Mouse (Mus musculus): ENCODE results near the gene Fgd4. TPM values are rescaled to one million over a fixed set of nuclear protein-coding genes. Genes with fewer than 3 reads are reported as not detected.
"Not testable (repeated sequence)": the region's sequence is repeated elsewhere in the genome, so short reads cannot be mapped to it uniquely, and the experiment has no call there.

Fgd4 gene
- total and polyA plus RNA-seq, 2 experiments from 2014 or later = 11.7 to 38.1 TPM

- DNase-seq (ENCODE audit: low spot score) (no peak), ATAC-seq (ENCODE audit: low FRiP score) (no peak)
- H3K36me3 ChIP-seq (ENCODE audit: insufficient read depth, low read length) = peaks cover 10% of the 10 kb centered on the region; the same call in 1 of the 2 replicates
- no peaks in the 10 kb centered on the region for H3K4me1 ChIP-seq (ENCODE audit: insufficient read depth, low read length)
- no peak for TF ChIP-seq CTCF (IDR thresholded peaks at IDR 0.05)
- no peak overlapping the region for H3K9ac ChIP-seq (replicated peaks; ENCODE audit: low read length, poor library complexity, severe bottlenecking)
- H3K27me3 ChIP-seq (ENCODE audit: insufficient read depth, low read length) = no peaks in the 10 kb centered on the region
- no peak overlapping the region for H3K4me2 ChIP-seq (ENCODE audit: low read depth, low read length, poor library complexity, severe bottlenecking)
- 87% methylated on average over 4 of the region's 4 CpGs for WGBS
- no peak overlapping the region for H3K27ac ChIP-seq (ENCODE audit: low read depth, low read length)
- H3K4me3 ChIP-seq (ENCODE audit: low read depth, low read length) = no peak overlapping the region
- H3K9me3 ChIP-seq (ENCODE audit: low read length) = no peaks in the 10 kb centered on the region
These were observed 115.7 kb downstream of the Fgd4 start for GRCm38 (mm10) chr16:16484601-16485000.

- not testable (repeated sequence) for H3K4me1 ChIP-seq (ENCODE audit: insufficient read depth, low read length); DNase-seq (ENCODE audit: low spot score); ATAC-seq (ENCODE audit: low FRiP score); H3K27ac ChIP-seq (ENCODE audit: low read depth, low read length); H3K4me2 ChIP-seq (ENCODE audit: low read depth, low read length, poor library complexity, severe bottlenecking); H3K9ac ChIP-seq (replicated peaks; ENCODE audit: low read length, poor library complexity, severe bottlenecking); H3K4me3 ChIP-seq (ENCODE audit: low read depth, low read length); H3K27me3 ChIP-seq (ENCODE audit: insufficient read depth, low read length); H3K9me3 ChIP-seq (ENCODE audit: low read length)
- peaks cover 26% of the 10 kb centered on the region for H3K36me3 ChIP-seq (ENCODE audit: insufficient read depth, low read length)
- WGBS = 97% methylated on average over 10 of the region's 10 CpGs
These were observed 126.9 kb downstream of the Fgd4 start for GRCm38 (mm10) chr16:16473451-16473850.

DNA sequence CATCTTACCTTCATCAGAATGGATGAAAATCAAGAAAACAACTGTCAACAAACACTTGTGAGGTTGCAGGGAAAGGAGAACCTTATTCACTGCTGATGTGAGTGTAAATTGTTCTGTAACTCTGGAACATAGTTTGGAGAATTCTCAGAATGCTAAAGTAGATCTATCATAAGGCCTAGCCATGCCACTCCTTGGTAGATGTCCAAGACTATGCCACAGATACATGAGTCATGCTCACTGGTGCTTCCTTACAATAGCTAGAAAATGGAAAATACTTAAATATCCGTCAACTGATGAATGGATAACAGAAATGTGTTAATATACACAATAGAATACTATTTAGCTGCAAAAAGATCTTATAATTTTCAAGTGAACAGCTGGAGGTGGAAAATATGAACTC lies 150.3 kb downstream of the Fgd4 start:
- Histone ChIP-seq H3K4me1 (ENCODE audit: insufficient read depth, low read length) (no peaks in the 10 kb centered on the region), H3K9ac (replicated peaks; ENCODE audit: low read length, poor library complexity, severe bottlenecking) (no peak overlapping the region), H3K27me3 (ENCODE audit: insufficient read depth, low read length) (no peaks in the 10 kb centered on the region), H3K27ac (ENCODE audit: low read depth, low read length) (no peak overlapping the region), H3K4me2 (ENCODE audit: low read depth, low read length, poor library complexity, severe bottlenecking) (no peak overlapping the region), H3K4me3 (ENCODE audit: low read depth, low read length) (no peak overlapping the region), H3K9me3 (ENCODE audit: low read length) (no peaks in the 10 kb centered on the region), H3K36me3 (ENCODE audit: insufficient read depth, low read length) (peaks cover 9% of the 10 kb centered on the region)
- ATAC-seq (ENCODE audit: low FRiP score) = no peak
- no peak for DNase-seq (ENCODE audit: low spot score)
- no peak for TF ChIP-seq CTCF (IDR thresholded peaks at IDR 0.05)
- 93% methylated on average over 1 of the region's 1 CpGs for WGBS

- WGBS = 83% methylated on average over 1 of the region's 1 CpGs
- no peak for ATAC-seq (ENCODE audit: low FRiP score)
These were observed 161.9 kb downstream of the Fgd4 start for GRCm38 (mm10) chr16:16438436-16438835.

GRCm38 (mm10) chr16:16422456-16422855 lies 177.9 kb downstream of the Fgd4 start:
- H3K9ac ChIP-seq (replicated peaks; ENCODE audit: low read length, poor library complexity, severe bottlenecking) = no peak overlapping the region
- WGBS = 92% methylated on average over 2 of the region's 2 CpGs
- H3K27me3 ChIP-seq (ENCODE audit: insufficient read depth, low read length) = no peaks in the 10 kb centered on the region
- H3K4me2 ChIP-seq (ENCODE audit: low read depth, low read length, poor library complexity, severe bottlenecking) = no peak overlapping the region
- H3K36me3 ChIP-seq (ENCODE audit: insufficient read depth, low read length) = peaks cover 14% of the 10 kb centered on the region
- no peak overlapping the region for H3K4me3 ChIP-seq (ENCODE audit: low read depth, low read length)
- DNase-seq (ENCODE audit: low spot score) (no peak), ATAC-seq (ENCODE audit: low FRiP score) (no peak)
- no peaks in the 10 kb centered on the region for H3K9me3 ChIP-seq (ENCODE audit: low read length)
- no peak overlapping the region for H3K27ac ChIP-seq (ENCODE audit: low read depth, low read length)
- H3K4me1 ChIP-seq (ENCODE audit: insufficient read depth, low read length) = no peaks in the 10 kb centered on the region
- no peak for TF ChIP-seq CTCF (IDR thresholded peaks at IDR 0.05)

More at GRCm38 (mm10) chr16:16438436-16438835, 161.9 kb downstream of the Fgd4 start:
- Histone ChIP-seq H3K36me3 (ENCODE audit: insufficient read depth, low read length) (0 out of 2 replicates have a peak, but pooled peaks cover 5% of the 10 kb centered on the region), H3K9me3 (ENCODE audit: low read length) (no peaks in the 10 kb centered on the region), H3K9ac (replicated peaks; ENCODE audit: low read length, poor library complexity, severe bottlenecking) (no peak overlapping the region), H3K4me3 (ENCODE audit: low read depth, low read length) (no peak overlapping the region), H3K27ac (ENCODE audit: low read depth, low read length) (no peak overlapping the region), H3K4me1 (ENCODE audit: insufficient read depth, low read length) (no peaks in the 10 kb centered on the region), H3K27me3 (ENCODE audit: insufficient read depth, low read length) (no peaks in the 10 kb centered on the region), H3K4me2 (ENCODE audit: low read depth, low read length, poor library complexity, severe bottlenecking) (no peak overlapping the region)
- no peak for DNase-seq (ENCODE audit: low spot score)
- no peak for TF ChIP-seq CTCF (IDR thresholded peaks at IDR 0.05)

DNA sequence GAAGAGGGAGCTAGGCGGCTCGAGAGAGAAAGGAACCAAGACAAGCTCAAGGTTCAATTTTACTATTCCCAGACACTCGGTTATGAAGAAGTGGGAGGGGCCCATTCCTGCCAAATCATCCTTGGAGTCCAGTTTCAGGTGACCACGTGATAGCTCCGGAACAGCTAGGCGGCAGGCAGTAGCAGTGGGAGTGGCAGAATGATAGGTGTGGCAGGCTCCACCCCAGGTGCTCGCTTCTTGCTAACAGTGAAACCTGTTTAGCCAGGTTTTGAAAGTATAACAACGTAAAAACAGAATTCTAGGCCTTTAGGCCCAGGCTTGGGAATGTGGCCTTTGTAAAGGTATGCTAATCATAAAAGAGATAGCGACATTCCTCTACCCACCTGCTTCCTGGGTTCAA lies 233.1 kb downstream of the Fgd4 start:
- not testable (repeated sequence) for H3K4me2 ChIP-seq (ENCODE audit: low read depth, low read length, poor library complexity, severe bottlenecking); H3K4me3 ChIP-seq (ENCODE audit: low read depth, low read length); H3K36me3 ChIP-seq (ENCODE audit: insufficient read depth, low read length); H3K4me1 ChIP-seq (ENCODE audit: insufficient read depth, low read length); ATAC-seq (ENCODE audit: low FRiP score); H3K27me3 ChIP-seq (ENCODE audit: insufficient read depth, low read length); H3K9me3 ChIP-seq (ENCODE audit: low read length); H3K27ac ChIP-seq (ENCODE audit: low read depth, low read length); DNase-seq (ENCODE audit: low spot score); H3K9ac ChIP-seq (replicated peaks; ENCODE audit: low read length, poor library complexity, severe bottlenecking)
- WGBS = 74% methylated on average over 8 of the region's 9 CpGs

Other genes with a start within 250 kb of the Fgd4 start
- 91.1 and 128 TPM in 2 replicates for gene Dnm1l, start 241.6 kb downstream of the Fgd4 start, total RNA-seq (2014; rRNA removed)
- gene Dnm1l, start 241.6 kb downstream of the Fgd4 start, polyA plus RNA-seq (2015; fragmentation: Nextera tagmentation; extraction: Ambion mirVana) = 112 and 127 TPM in 2 replicates
- gene Olfr19, start 75.9 kb upstream of the Fgd4 start, total RNA-seq (2014; rRNA removed) = not detected in 2 replicates
- gene Olfr19, start 75.9 kb upstream of the Fgd4 start, polyA plus RNA-seq (2015; fragmentation: Nextera tagmentation; extraction: Ambion mirVana) = 0.10 TPM in 1 of 2 replicates, not detected in the other
- 30.6 and 34.9 TPM in 2 replicates for gene Spag6l, start 228.9 kb upstream of the Fgd4 start, total RNA-seq (2014; rRNA removed)
- 22.2 and 23.7 TPM in 2 replicates for gene Spag6l, start 228.9 kb upstream of the Fgd4 start, polyA plus RNA-seq (2015; fragmentation: Nextera tagmentation; extraction: Ambion mirVana)

All from midbrain, postnatal 0 days (tissue).